Mouse (Mus musculus): ENCODE results near the gene Adamts4. TPM values are rescaled to one million over a fixed set of nuclear protein-coding genes. Genes with fewer than 3 reads are reported as not detected.

Adamts4 gene
- polyA plus RNA-seq, 1 experiment from 2014 or later, result 1.7 TPM

DNA sequence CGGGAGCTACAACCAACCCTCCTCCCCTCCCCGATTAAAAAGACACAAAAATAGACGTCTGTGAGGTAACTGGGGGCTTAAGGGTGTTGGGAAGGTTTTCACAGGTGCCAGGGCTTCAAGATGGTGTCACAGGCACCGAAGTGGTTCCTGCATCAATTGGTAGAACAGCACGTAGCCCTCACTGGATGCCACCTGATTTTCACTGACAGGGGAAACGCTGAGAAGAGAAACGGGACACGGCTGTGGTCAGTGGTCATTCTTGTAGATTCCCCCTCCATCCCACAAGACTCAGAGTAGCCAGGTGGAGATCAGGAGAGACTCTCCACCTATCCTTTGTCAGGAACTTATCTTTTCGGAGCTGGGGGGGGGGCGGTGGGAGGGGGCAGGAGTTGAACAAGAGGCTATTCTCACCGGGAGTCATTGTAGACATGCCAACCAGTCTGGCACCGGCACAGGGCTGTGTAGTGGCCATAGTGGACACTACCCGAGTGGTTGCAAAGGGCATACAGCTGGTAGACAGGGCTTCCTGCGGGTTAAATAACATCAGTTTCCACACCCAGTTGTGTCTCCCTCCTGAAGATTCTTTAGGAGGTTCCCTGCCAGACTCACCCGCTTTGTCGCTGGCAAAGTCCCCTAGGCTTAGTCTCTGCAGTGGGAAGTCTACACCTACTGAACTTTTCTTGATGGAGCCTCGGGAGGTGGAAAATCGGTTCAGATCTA, 32.0 kb downstream of the Adamts4 start:
- WGBS (ENCODE audit: insufficient replicate concordance), result 75% methylated on average over 18 of the region's 18 CpGs
- ATAC-seq (replicated peaks; ENCODE audit: insufficient number of reproducible peaks, low FRiP score, low TSS enrichment), result no peak

DNA sequence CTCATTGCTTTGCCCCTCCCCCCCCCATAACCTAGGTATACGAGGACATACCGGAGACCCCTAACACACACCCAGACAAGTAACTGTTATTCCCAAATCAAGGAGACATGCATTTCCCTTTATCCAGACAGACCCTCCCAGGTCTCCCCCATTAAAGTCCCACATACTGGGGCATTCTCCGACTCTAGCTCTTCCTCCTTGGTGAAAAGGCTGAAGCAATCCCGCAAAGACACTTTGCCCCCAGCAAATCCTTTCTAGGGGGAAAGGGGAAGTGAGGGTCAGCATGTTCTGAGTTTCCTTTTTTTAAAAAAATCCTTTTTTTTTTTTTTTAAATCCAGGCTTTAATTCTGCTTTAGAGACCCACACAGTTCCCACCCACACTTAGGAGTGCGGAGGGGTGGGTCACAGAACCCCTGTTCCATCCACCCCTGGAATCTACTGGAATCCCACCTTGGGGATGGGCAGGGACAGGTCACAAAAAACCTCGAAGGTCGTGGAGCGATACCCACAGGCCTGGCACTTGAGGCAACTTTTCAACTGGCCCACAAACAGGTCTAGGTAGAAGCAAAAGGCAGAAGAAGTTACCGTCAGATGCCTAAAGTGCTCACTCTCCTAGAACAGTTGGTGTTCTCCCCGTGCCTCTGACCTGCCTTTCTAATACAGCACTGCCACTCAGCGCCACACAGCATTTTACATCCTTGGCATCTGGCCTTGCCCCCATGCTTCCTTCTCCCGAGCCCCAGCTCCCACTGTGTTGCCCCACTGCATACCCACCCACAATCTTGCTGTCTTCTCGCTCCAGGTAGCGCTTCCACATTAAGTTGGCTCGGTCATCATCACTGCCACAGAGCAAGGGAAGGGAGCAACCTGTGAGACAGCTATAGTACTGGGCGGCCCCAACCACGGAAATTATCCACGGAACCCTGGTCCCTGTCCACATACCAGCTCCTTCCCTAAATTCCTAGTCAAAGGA, 33.3 kb downstream of the Adamts4 start:
- Histone ChIP-seq H3K4me3 (ENCODE audit: low read depth, low read length) (no peak overlapping the region), H3K9ac (ENCODE audit: low read depth, low read length) (no peak overlapping the region), H3K4me1 (ENCODE audit: control insufficient read depth, insufficient read depth, low read length) (peaks cover 17% of the 10 kb centered on the region), H3K36me3 (ENCODE audit: control insufficient read depth, insufficient read depth, low read length) (0 out of 2 replicates have a peak, but pooled peaks cover 7% of the 10 kb centered on the region), H3K9me3 (replicated peaks; ENCODE audit: control insufficient read depth, low read length) (no peaks in the 10 kb centered on the region), H3K4me2 (no peak overlapping the region), H3K27me3 (ENCODE audit: control insufficient read depth, insufficient read depth, low read length) (no peaks in the 10 kb centered on the region), H3K27ac (ENCODE audit: low read depth, low read length) (no peak overlapping the region)
- ATAC-seq (replicated peaks; ENCODE audit: insufficient number of reproducible peaks, low FRiP score, low TSS enrichment), result no peak
- 90% methylated on average over 18 of the region's 18 CpGs for WGBS (ENCODE audit: insufficient replicate concordance)

More for the DNA sequence above, 32.0 kb downstream of the Adamts4 start:
- Histone ChIP-seq H3K4me1 (ENCODE audit: control insufficient read depth, insufficient read depth, low read length) (peaks cover 11% of the 10 kb centered on the region), H3K27me3 (ENCODE audit: control insufficient read depth, insufficient read depth, low read length) (no peaks in the 10 kb centered on the region), H3K9ac (ENCODE audit: low read depth, low read length) (peak overlapping the region; percentile 47; the same call in 1 of the 2 replicates), H3K4me3 (ENCODE audit: low read depth, low read length) (peak overlapping the region; percentile 54), H3K9me3 (replicated peaks; ENCODE audit: control insufficient read depth, low read length) (no peaks in the 10 kb centered on the region), H3K36me3 (ENCODE audit: control insufficient read depth, insufficient read depth, low read length) (peaks cover 13% of the 10 kb centered on the region; the same call in 1 of the 2 replicates), H3K4me2 (peak overlapping the region; percentile 83), H3K27ac (ENCODE audit: low read depth, low read length) (peak overlapping the region; percentile 93)

DNA sequence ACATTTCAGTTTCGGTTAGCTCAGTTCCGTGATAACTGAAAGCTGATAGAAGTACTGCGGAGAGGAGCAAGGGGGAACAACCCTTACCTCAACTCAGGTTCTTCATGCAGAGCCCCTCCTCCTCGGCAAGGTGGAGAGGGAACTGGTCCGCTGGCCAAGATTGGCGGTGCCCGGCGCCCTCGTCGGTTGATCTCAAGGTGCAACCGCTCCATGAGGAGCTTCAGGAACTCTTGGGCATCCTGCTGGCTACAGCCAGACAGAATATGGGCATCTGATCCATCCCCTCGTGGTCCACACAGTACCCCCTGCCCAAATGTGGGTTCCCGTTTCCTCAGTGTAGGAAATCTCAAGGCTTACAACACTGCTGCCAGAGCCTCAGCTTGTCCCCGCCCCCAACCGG, 34.3 kb downstream of the Adamts4 start:
- 91% methylated on average over 15 of the region's 15 CpGs for WGBS (ENCODE audit: insufficient replicate concordance)
- Histone ChIP-seq H3K4me1 (ENCODE audit: control insufficient read depth, insufficient read depth, low read length) (peaks cover 18% of the 10 kb centered on the region), H3K36me3 (ENCODE audit: control insufficient read depth, insufficient read depth, low read length) (peaks cover 12% of the 10 kb centered on the region; the same call in 1 of the 2 replicates)

DNA sequence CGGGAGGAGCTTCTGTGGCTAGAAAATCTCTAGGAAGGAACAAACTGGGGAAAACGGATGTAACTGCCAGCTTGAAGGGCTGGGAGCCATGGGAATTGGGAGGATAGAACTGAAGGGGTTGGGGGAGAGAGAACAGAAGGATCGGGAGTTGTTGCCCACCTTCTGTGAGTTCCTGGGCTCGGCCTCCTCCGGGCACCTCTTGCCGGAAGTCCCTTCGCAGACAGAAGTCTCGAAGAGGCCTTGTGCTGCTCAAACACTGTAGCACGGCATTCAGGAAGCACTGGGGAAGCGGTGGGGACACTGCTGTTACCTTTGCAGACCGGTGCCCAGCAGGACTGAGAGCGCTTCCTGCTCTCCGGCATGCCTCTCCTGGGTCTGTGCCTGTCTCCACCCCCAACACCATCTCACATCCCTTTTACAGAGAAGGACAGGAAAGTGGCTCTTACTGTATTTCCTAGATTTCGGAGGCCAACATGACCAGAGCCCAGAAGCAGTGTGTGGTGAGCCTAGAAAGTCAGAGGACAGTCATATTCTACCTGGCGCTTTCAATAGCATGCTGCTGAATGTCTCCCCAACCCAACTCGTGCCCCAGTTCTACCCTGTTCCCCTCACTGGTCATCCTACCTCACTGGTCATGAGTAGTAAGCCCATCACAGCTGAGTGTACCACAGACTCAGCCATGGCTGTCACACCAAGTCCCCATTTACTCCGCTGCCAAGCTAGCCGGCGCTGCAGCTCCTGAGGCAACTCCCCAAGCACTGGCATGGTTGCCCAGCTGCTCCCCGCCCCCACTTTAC, 35.1 kb downstream of the Adamts4 start:
- H3K27ac ChIP-seq (ENCODE audit: low read depth, low read length), result no peak overlapping the region
- H3K4me1 ChIP-seq (ENCODE audit: control insufficient read depth, insufficient read depth, low read length), result peaks cover 15% of the 10 kb centered on the region; the same call in 1 of the 2 replicates
- H3K9me3 ChIP-seq (replicated peaks; ENCODE audit: control insufficient read depth, low read length), result no peaks in the 10 kb centered on the region
- no peak overlapping the region for H3K4me3 ChIP-seq (ENCODE audit: low read depth, low read length)
- no peak overlapping the region for H3K4me2 ChIP-seq
- peaks cover 12% of the 10 kb centered on the region; the same call in 1 of the 2 replicates for H3K36me3 ChIP-seq (ENCODE audit: control insufficient read depth, insufficient read depth, low read length)
- 79% methylated on average over 20 of the region's 20 CpGs for WGBS (ENCODE audit: insufficient replicate concordance)
- H3K9ac ChIP-seq (ENCODE audit: low read depth, low read length), result no peak overlapping the region
- ATAC-seq (replicated peaks; ENCODE audit: insufficient number of reproducible peaks, low FRiP score, low TSS enrichment), result no peak
- H3K27me3 ChIP-seq (ENCODE audit: control insufficient read depth, insufficient read depth, low read length), result no peaks in the 10 kb centered on the region

More for the DNA sequence above, 34.3 kb downstream of the Adamts4 start:
- no peaks in the 10 kb centered on the region for H3K27me3 ChIP-seq (ENCODE audit: control insufficient read depth, insufficient read depth, low read length)
- no peak overlapping the region for H3K4me2 ChIP-seq
- no peaks in the 10 kb centered on the region for H3K9me3 ChIP-seq (replicated peaks; ENCODE audit: control insufficient read depth, low read length)
- no peak for ATAC-seq (replicated peaks; ENCODE audit: insufficient number of reproducible peaks, low FRiP score, low TSS enrichment)
- no peak overlapping the region for H3K4me3 ChIP-seq (ENCODE audit: low read depth, low read length)
- H3K9ac ChIP-seq (ENCODE audit: low read depth, low read length), result no peak overlapping the region
- H3K27ac ChIP-seq (ENCODE audit: low read depth, low read length), result no peak overlapping the region

DNA sequence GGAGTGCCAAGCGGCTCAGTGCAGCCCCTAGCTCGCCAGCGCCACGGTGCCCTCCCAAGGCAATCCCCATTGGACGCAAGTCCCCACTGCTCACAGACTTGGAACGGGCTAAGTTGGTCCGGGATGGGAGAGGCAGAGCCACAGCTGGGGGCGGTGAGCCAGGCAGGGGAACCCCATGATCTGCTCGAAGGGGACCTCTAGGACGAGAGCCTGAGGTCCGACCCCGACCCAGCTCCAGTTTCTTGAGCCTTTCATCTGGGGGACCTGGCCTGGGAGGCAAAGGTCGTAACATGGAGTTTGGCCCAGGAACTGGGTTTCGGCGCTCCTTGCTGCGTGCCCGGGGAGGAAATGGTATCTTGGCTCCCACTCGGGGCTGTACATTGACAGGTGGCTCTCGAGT, 36.3 kb downstream of the Adamts4 start:
- Histone ChIP-seq H3K4me1 (ENCODE audit: control insufficient read depth, insufficient read depth, low read length) (peaks cover 15% of the 10 kb centered on the region; the same call in 1 of the 2 replicates), H3K27ac (ENCODE audit: low read depth, low read length) (no peak overlapping the region), H3K4me3 (ENCODE audit: low read depth, low read length) (peak overlapping the region; percentile 97; the same call in 1 of the 2 replicates), H3K9ac (ENCODE audit: low read depth, low read length) (no peak overlapping the region), H3K27me3 (ENCODE audit: control insufficient read depth, insufficient read depth, low read length) (no peaks in the 10 kb centered on the region), H3K36me3 (ENCODE audit: control insufficient read depth, insufficient read depth, low read length) (peaks cover 12% of the 10 kb centered on the region; the same call in 1 of the 2 replicates), H3K4me2 (peak overlapping the region; percentile 83), H3K9me3 (replicated peaks; ENCODE audit: control insufficient read depth, low read length) (no peaks in the 10 kb centered on the region)
- ATAC-seq (replicated peaks; ENCODE audit: insufficient number of reproducible peaks, low FRiP score, low TSS enrichment), result no peak
- WGBS (ENCODE audit: insufficient replicate concordance), result 88% methylated on average over 19 of the region's 19 CpGs

DNA sequence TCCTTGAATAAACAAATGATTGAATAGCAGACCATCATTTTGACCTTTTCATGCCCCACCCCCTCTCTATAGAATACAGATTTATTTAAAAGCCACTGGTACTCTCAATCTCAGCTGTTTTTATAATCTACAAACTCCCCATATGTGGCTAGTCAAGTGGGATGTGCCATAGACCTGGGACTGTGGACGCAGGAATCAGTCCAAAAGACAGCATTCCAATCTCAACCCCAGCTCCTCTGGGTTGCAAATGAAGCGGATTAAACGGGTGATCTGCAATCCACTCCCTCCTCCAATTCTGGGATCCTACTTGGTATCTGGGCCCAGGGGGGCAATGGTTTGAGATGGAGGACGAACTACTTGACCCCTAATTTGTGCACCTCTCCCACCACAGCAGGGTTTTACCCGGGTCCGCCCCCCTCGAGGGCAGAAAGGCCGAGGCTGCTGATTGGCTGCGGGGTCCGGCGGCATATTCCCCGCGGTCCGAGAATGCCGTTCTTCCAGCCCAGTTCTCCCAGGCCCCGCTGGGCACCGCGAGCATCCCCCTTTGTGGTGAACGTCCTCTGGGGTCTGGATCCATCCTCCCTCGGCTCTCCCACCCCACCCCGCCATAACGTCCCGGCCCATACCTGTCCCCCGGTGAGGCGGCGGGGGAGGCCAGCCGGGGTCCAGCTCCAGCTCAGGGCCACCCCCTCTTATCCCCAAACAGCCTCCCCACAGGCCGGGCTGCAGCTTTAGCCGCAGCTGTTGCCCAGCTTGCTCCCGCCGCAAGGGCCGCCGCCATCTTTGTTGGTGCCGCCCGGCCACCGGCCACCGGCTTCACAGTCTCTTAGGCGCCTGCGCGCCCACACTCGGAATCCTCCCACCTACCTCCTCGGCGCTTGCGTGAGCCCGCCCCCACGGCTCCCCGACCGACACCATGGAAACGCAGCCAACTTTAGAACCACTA, 37.2 kb downstream of the Adamts4 start, which contains the start of gene Usp21:
Gene Usp21 (minus strand): TSS at position 856 of the 946 bp plus-strand sequence.
- Histone ChIP-seq H3K27me3 (ENCODE audit: control insufficient read depth, insufficient read depth, low read length) (no peaks in the 10 kb centered on the region), H3K4me2 (peak within 1 kb of the TSS; percentile 83), H3K9ac (ENCODE audit: low read depth, low read length) (peak within 1 kb of the TSS; percentile 100), H3K27ac (ENCODE audit: low read depth, low read length) (peak within 1 kb of the TSS; percentile 95), H3K4me1 (ENCODE audit: control insufficient read depth, insufficient read depth, low read length) (peaks cover 12% of the 10 kb centered on the region; the same call in 1 of the 2 replicates), H3K4me3 (ENCODE audit: low read depth, low read length) (peak within 1 kb of the TSS; percentile 97), H3K36me3 (ENCODE audit: control insufficient read depth, insufficient read depth, low read length) (peaks cover 10% of the 10 kb centered on the region; the same call in 1 of the 2 replicates), H3K9me3 (replicated peaks; ENCODE audit: control insufficient read depth, low read length) (no peaks in the 10 kb centered on the region)
- under 1% methylated on average over 49 of the region's 49 CpGs for WGBS (ENCODE audit: insufficient replicate concordance)
- ATAC-seq (replicated peaks; ENCODE audit: insufficient number of reproducible peaks, low FRiP score, low TSS enrichment), result peak; percentile 91

DNA sequence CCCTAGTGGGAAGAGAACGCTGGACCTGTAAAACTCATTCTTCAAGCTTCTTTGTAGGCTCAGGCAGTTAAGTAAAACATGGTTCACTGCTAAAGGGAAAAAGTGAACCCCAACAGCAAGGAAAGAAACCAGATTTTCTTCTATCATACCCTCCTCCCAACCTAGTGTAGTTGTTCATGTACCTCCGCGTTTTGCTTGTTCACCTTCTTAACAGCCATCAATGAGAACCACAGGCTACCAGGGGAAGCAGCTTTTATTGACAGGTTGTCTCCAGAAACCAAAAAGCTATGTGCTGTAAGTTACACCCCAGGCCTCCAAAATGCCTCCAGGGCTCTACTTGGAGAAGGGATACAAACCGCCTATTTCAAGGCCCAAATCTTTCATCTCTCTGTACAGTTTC, 38.1 kb downstream of the Adamts4 start:
- Histone ChIP-seq H3K36me3 (ENCODE audit: control insufficient read depth, insufficient read depth, low read length) (peaks cover 9% of the 10 kb centered on the region; the same call in 1 of the 2 replicates), H3K9me3 (replicated peaks; ENCODE audit: control insufficient read depth, low read length) (no peaks in the 10 kb centered on the region), H3K4me2 (peak overlapping the region; percentile 83), H3K4me3 (ENCODE audit: low read depth, low read length) (peak overlapping the region; percentile 97), H3K27ac (ENCODE audit: low read depth, low read length) (peak overlapping the region; percentile 17; the same call in 1 of the 2 replicates), H3K4me1 (ENCODE audit: control insufficient read depth, insufficient read depth, low read length) (peaks cover 14% of the 10 kb centered on the region), H3K27me3 (ENCODE audit: control insufficient read depth, insufficient read depth, low read length) (no peaks in the 10 kb centered on the region), H3K9ac (ENCODE audit: low read depth, low read length) (peak overlapping the region; percentile 100; the same call in 1 of the 2 replicates)
- ATAC-seq (replicated peaks; ENCODE audit: insufficient number of reproducible peaks, low FRiP score, low TSS enrichment), result no peak
- 63% methylated on average over 4 of the region's 4 CpGs for WGBS (ENCODE audit: insufficient replicate concordance)

All from heart, embryonic 11.5 days (tissue).